Mouse (Mus musculus): ENCODE data around the gene Shh. TPM values are rescaled to one million over a fixed set of nuclear protein-coding genes. Genes with fewer than 3 reads are reported as not detected.

Gene Shh
- polyA plus RNA-seq, 1 experiment from 2014 or later, result 0.34 TPM

GRCm38 (mm10) chr5:28457921-28458641, 9.0 kb downstream of the Shh start:
- no peak overlapping the region for H3K27ac ChIP-seq
- no peaks in the 10 kb centered on the region for H3K9me3 ChIP-seq (replicated peaks)
- peak overlapping the region; percentile 68 for H3K4me2 ChIP-seq
- peaks cover 86% of the 10 kb centered on the region for H3K27me3 ChIP-seq
- H3K36me3 ChIP-seq, result no peaks in the 10 kb centered on the region
- WGBS, result under 1% methylated on average over 95 of the region's 95 CpGs
- no peak for ATAC-seq (replicated peaks; ENCODE audit: insufficient number of reproducible peaks, insufficient read depth, low FRiP score, low read depth)
- peaks cover 32% of the 10 kb centered on the region for H3K4me1 ChIP-seq (replicated peaks)
- H3K4me3 ChIP-seq, result peak overlapping the region; percentile 45
- H3K9ac ChIP-seq, result no peak overlapping the region

- Histone ChIP-seq H3K4me3 (no peak overlapping the region), H3K36me3 (no peaks in the 10 kb centered on the region), H3K27ac (no peak overlapping the region), H3K27me3 (peaks cover 69% of the 10 kb centered on the region), H3K9me3 (replicated peaks) (no peaks in the 10 kb centered on the region), H3K4me2 (no peak overlapping the region), H3K4me1 (replicated peaks) (peaks cover 28% of the 10 kb centered on the region), H3K9ac (no peak overlapping the region)
- WGBS, result 76% methylated on average over 1 of the region's 1 CpGs
- no peak for ATAC-seq (replicated peaks; ENCODE audit: insufficient number of reproducible peaks, insufficient read depth, low FRiP score, low read depth)
Observed at GRCm38 (mm10) chr5:28456366-28456765, 10.7 kb downstream of the Shh start.

GRCm38 (mm10) chr5:28455721-28456120, 11.3 kb downstream of the Shh start:
- H3K9ac ChIP-seq, result no peak overlapping the region
- ATAC-seq (replicated peaks; ENCODE audit: insufficient number of reproducible peaks, insufficient read depth, low FRiP score, low read depth), result no peak
- WGBS, result 76% methylated on average over 5 of the region's 5 CpGs
- peaks cover 63% of the 10 kb centered on the region for H3K27me3 ChIP-seq
- H3K4me3 ChIP-seq, result no peak overlapping the region
- H3K27ac ChIP-seq, result no peak overlapping the region
- H3K36me3 ChIP-seq, result no peaks in the 10 kb centered on the region
- peaks cover 28% of the 10 kb centered on the region for H3K4me1 ChIP-seq (replicated peaks)
- no peak overlapping the region for H3K4me2 ChIP-seq
- no peaks in the 10 kb centered on the region for H3K9me3 ChIP-seq (replicated peaks)

GRCm38 (mm10) chr5:28454546-28454945, 12.5 kb downstream of the Shh start:
- no peaks in the 10 kb centered on the region for H3K36me3 ChIP-seq
- no peaks in the 10 kb centered on the region for H3K9me3 ChIP-seq (replicated peaks)
- peaks cover 19% of the 10 kb centered on the region for H3K4me1 ChIP-seq (replicated peaks)
- WGBS, result 91% methylated on average over 6 of the region's 6 CpGs
- peaks cover 51% of the 10 kb centered on the region for H3K27me3 ChIP-seq
- no peak overlapping the region for H3K4me3 ChIP-seq
- ATAC-seq (replicated peaks; ENCODE audit: insufficient number of reproducible peaks, insufficient read depth, low FRiP score, low read depth), result no peak
- no peak overlapping the region for H3K27ac ChIP-seq
- no peak overlapping the region for H3K4me2 ChIP-seq
- no peak overlapping the region for H3K9ac ChIP-seq

DNA sequence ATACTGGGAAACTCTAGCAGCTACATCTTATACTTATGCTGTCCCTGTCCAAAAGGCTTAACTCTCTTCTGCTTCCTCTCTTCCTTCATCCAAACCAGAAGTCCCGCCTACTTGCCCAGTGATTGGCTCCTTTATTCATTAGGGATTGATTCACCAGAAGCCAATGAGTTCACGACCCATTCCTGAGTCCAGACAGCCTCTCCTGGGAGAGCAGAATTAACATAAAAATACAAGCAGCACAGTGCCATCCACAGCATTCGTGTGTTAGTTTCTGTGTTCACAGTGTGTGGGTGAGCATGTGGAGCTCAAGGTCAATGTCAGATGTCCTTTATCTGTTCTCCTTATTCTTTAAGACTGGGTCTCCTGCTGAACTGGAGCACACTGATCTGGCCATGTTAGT, 13.5 kb downstream of the Shh start:
- Histone ChIP-seq H3K27me3 (peaks cover 41% of the 10 kb centered on the region), H3K4me2 (no peak overlapping the region), H3K36me3 (no peaks in the 10 kb centered on the region), H3K9ac (no peak overlapping the region), H3K4me3 (no peak overlapping the region), H3K4me1 (replicated peaks) (peaks cover 9% of the 10 kb centered on the region), H3K27ac (no peak overlapping the region), H3K9me3 (replicated peaks) (no peaks in the 10 kb centered on the region)
- no peak for ATAC-seq (replicated peaks; ENCODE audit: insufficient number of reproducible peaks, insufficient read depth, low FRiP score, low read depth)
- WGBS, result 43% methylated on average over 3 of the region's 3 CpGs

DNA sequence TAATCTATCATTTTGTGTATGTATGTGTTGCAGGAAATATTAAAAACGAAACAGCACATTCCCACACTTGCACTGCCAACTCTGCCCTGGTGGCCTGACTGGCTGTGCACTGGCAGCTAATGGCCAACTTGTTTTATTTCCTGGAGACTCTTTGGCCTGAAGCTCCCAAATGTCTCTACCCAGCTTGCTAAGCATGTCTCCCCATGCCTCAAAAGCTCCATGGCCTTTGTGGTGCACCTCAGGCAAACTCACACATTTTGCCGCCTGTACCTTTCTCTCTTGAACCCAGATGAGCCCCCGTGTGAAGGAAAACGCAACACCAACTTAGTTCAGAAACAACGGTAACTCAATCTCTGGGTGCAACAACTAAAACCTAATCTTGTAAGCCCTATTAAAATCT, 14.0 kb downstream of the Shh start:
- H3K36me3 ChIP-seq, result no peaks in the 10 kb centered on the region
- ATAC-seq (replicated peaks; ENCODE audit: insufficient number of reproducible peaks, insufficient read depth, low FRiP score, low read depth), result no peak
- H3K27ac ChIP-seq, result no peak overlapping the region
- peaks cover 36% of the 10 kb centered on the region for H3K27me3 ChIP-seq
- peaks cover 5% of the 10 kb centered on the region for H3K4me1 ChIP-seq (replicated peaks)
- H3K4me2 ChIP-seq, result no peak overlapping the region
- H3K9ac ChIP-seq, result no peak overlapping the region
- no peaks in the 10 kb centered on the region for H3K9me3 ChIP-seq (replicated peaks)
- 76% methylated on average over 5 of the region's 5 CpGs for WGBS
- H3K4me3 ChIP-seq, result no peak overlapping the region

DNA sequence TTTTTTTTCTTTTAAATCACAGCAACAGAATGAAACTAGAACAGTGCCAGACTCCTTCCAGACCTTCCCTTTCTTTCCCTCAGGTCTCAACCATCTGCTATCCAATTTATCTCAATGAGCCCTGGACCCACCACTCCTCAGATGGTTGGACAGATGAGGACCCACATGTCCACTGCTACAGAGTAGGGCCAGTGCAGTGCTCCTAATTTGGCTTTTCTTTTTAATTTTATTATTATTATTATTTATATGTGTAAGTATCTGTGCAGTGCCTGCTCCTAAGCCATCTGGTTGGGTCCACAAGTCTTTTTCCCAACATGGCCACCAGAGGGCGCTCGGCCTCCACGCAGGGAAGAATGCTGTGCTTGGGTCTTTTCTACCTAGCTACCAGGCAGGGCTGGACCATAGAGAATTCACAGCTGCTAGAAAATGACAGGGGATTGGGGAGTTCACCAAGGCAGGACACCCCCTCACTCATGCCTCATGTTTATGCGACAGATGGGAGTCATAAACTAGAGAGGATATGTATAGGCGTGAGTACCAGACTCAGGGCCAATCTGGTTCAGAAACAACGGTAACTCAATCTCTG, 15.9 kb downstream of the Shh start:
- no peaks in the 10 kb centered on the region for H3K36me3 ChIP-seq
- 31% methylated on average over 6 of the region's 6 CpGs for WGBS
- H3K27ac ChIP-seq, result no peak overlapping the region
- no peak overlapping the region for H3K4me2 ChIP-seq
- ATAC-seq (replicated peaks; ENCODE audit: insufficient number of reproducible peaks, insufficient read depth, low FRiP score, low read depth), result no peak
- H3K27me3 ChIP-seq, result peaks cover 17% of the 10 kb centered on the region
- no peak overlapping the region for H3K9ac ChIP-seq
- no peaks in the 10 kb centered on the region for H3K4me1 ChIP-seq (replicated peaks)
- no peak overlapping the region for H3K4me3 ChIP-seq
- no peaks in the 10 kb centered on the region for H3K9me3 ChIP-seq (replicated peaks)

DNA sequence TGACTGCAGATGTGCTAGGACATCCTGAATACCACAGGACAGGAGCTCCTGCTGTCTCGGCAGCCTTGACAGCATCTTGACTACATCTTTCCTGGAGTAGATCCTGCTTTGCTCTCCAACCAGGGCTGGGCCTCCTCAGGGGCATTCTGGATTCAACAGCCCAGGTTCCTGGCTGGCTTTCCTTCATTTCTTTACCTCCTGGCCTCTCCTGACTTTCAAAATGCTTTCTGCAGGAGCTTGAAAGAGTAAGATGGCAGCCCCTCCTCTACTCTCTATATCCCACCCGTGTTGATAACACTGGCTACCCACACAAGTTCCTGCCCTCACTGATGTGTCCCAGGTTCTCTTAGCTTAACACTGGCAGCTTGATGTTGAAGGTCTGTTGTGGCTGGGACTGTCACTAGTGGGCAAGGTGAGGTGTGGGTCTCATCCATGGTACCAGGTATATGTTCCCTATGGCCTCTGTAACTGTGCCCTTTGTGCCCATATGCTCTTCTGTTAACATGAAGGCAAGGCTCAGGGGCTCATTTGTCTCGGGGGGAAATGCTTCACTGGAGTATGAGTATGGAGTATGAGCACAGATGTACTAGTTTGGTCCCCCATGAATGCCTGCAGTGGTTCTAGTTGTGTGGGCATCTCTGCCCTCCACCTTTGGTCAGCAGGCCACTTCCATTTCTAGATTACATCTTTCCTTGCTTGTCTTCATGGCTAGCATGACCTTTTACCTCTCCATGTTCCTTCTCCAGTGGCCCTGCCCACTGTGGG, 16.7 kb downstream of the Shh start:
- ATAC-seq (replicated peaks; ENCODE audit: insufficient number of reproducible peaks, insufficient read depth, low FRiP score, low read depth), result no peak
- Histone ChIP-seq H3K4me3 (no peak overlapping the region), H3K4me1 (replicated peaks) (no peaks in the 10 kb centered on the region), H3K36me3 (no peaks in the 10 kb centered on the region), H3K4me2 (no peak overlapping the region), H3K9me3 (replicated peaks) (no peaks in the 10 kb centered on the region), H3K9ac (no peak overlapping the region), H3K27ac (no peak overlapping the region), H3K27me3 (peaks cover 9% of the 10 kb centered on the region)
- 41% methylated on average over 3 of the region's 3 CpGs for whole genome bisulfite sequencing

GRCm38 (mm10) chr5:28425926-28426325, 41.1 kb downstream of the Shh start:
- WGBS, result 91% methylated on average over 9 of the region's 9 CpGs
- no peaks in the 10 kb centered on the region for H3K27me3 ChIP-seq
- H3K9me3 ChIP-seq (replicated peaks), result no peaks in the 10 kb centered on the region; the same call in 1 of the 2 replicates
- no peak overlapping the region for H3K4me3 ChIP-seq
- no peak for ATAC-seq (replicated peaks; ENCODE audit: insufficient number of reproducible peaks, insufficient read depth, low FRiP score, low read depth)
- H3K4me2 ChIP-seq, result no peak overlapping the region
- H3K36me3 ChIP-seq, result no peaks in the 10 kb centered on the region
- H3K9ac ChIP-seq, result no peak overlapping the region
- H3K27ac ChIP-seq, result no peak overlapping the region
- no peaks in the 10 kb centered on the region for H3K4me1 ChIP-seq (replicated peaks)

DNA sequence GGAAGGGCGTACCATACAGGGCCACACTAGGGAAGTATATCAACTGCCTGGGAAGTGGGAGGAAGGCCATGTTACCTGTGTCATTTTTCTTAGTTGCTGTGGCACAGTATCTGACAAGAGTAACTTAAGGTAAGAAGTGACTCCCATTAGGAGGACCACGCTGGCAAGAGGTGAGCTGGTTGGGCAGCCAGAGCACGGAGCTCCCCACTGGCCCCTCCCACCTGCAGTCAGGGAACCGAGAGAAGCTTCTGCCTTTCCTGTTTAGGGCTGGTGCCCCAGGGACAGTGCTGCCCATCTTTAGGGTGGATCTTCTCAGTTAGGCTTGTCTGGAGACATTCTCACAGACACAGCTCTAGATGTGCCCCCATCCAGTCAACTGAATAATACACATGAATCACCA, 43.3 kb downstream of the Shh start:
- Histone ChIP-seq H3K4me2 (no peak overlapping the region), H3K27me3 (no peaks in the 10 kb centered on the region), H3K4me3 (no peak overlapping the region), H3K9me3 (replicated peaks) (no peaks in the 10 kb centered on the region; the same call in 1 of the 2 replicates), H3K4me1 (replicated peaks) (0 out of 2 replicates have a peak, but pooled peaks cover 5% of the 10 kb centered on the region), H3K9ac (no peak overlapping the region), H3K27ac (no peak overlapping the region), H3K36me3 (peaks cover 2% of the 10 kb centered on the region; the same call in 1 of the 2 replicates)
- 63% methylated on average over 4 of the region's 4 CpGs for WGBS
- no peak for ATAC-seq (replicated peaks; ENCODE audit: insufficient number of reproducible peaks, insufficient read depth, low FRiP score, low read depth)

- H3K27ac ChIP-seq, result no peak overlapping the region
- no peak overlapping the region for H3K4me3 ChIP-seq
- peak; percentile 67; the same call in 1 of the 2 replicates for ATAC-seq (replicated peaks; ENCODE audit: insufficient number of reproducible peaks, insufficient read depth, low FRiP score, low read depth)
- peaks cover 37% of the 10 kb centered on the region for H3K36me3 ChIP-seq
- no peaks in the 10 kb centered on the region for H3K27me3 ChIP-seq
- H3K4me1 ChIP-seq (replicated peaks), result 0 out of 2 replicates have a peak, but pooled peaks cover 5% of the 10 kb centered on the region
- 65% methylated on average over 12 of the region's 12 CpGs for WGBS
- H3K4me2 ChIP-seq, result no peak overlapping the region
- no peak overlapping the region for H3K9ac ChIP-seq
- H3K9me3 ChIP-seq (replicated peaks), result no peaks in the 10 kb centered on the region
Observed at GRCm38 (mm10) chr5:28419640-28420265, 47.3 kb downstream of the Shh start.
